Mouse (Mus musculus) gastrocnemius, postnatal 4 days (tissue): Measurements from ENCODE around the gene Muc13. TPM values are rescaled to one million over a fixed set of nuclear protein-coding genes. Genes with fewer than 3 reads are reported as not detected.

Experiments
- DNase-seq, 2 experiments: peaks; one replicate each; pipeline ENCODE4 v3.0.0; 2021 to 2022; ENCODE audit warnings: low spot score in 2 of 2, mixed read lengths in 2 of 2
- long read RNA-seq, 2 experiments: library from polyadenylated mRNA; stranded (forward); transcript quantifications; one replicate each; pipeline ENCODE4 v2.0.0; 2021
- total RNA-seq, 2 experiments: library from RNA; stranded (reverse); gene quantifications; 2 replicates each; pipeline ENCODE4 v1.2.3; 2021

Muc13 gene
- total RNA-seq: under 1 TPM; 0.10 to 0.16 TPM
- long read RNA-seq, experiment 1, partial matches to known transcripts: 1 of 1 reads
- long read RNA-seq, experiment 1, other reads (novel, unspliced or antisense): 0 of 1 reads
- long read RNA-seq, experiment 2: 0 reads

DNA sequence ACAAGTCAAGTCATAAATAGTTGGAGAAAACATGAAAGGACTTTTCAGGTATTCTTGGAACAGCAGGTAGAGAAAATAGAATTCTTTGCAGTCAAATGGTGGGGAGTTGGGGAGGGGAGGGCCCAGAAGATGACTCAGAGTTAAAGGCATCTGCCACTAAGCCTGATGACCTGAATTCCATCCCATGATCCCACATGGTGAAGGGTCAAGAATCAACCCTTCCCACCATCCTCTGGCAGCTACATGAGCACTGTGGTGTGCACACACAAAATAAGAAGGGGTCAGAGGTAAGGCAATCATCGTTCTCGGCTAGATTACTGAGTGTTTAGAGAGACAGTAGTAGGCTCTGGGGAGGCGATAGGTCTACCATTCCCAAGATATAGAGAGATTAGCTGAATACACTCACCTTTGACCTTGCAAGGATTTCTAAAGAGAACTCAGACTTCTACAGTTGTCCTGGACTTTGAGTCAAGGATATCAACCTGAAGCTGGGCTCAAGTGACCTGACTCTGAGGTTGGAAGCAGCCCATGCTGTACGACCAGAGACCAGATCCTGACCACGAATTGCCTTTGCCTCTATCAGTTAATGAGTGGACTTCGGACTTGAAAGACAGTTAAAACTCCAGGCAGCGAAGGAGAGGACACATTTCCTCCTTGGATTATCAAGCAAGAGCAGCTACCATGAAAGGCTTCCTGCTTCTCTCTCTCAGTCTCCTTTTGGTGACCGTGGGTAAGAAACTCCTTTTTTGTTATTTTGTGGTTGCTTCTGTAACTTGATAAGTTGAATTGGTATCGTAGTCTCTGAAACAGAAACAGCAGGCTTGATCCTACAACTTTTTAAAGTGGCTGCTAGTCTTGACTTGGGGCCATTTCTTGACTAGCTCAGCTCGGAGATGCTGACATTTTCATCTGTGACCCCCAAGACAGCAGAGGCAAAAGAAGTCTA is at the start of gene Muc13:
Muc13 (plus strand) TSS at position 192 of the 946 bp plus-strand sequence.
- DNase-seq: no peak

DNA sequence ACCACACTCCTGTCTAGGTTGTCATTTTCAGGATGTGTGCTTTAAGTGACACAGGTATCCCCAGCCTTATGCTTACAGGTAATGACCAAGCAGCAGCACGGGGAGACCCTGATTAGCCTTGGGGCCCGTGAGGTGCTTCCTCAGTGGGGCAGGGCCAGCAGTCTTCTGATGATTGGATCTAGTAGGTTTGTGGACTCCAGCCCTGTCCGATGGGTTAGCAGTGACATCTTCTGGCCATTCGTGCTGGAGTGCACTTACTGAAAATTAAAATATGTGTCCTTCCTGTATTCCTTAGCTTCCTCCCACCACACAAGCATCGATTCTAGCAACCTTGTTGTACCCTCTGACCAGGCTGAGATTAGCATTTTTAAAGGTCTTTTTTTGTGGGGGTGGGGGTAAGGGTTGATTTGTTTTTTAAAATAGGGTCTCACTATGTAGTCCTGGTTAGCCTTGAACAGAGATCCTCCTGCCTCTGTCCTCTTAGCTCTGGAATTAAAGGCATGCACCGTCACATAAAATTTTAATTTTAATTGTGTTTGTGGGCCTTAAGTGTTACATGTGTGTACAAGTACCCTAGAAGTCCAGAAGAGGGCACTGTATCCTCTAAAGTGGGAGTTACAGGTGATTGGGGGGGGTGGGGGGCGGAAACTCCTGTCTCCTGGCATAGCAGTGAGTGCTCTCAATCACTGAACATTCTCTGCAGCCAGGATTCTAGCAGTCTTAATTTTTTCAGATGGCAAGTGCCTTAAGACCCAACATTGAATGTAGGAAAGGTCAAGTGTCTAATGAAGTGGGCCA is 49.0 kb upstream of the Muc13 start:
- no peak for DNase-seq

DNA sequence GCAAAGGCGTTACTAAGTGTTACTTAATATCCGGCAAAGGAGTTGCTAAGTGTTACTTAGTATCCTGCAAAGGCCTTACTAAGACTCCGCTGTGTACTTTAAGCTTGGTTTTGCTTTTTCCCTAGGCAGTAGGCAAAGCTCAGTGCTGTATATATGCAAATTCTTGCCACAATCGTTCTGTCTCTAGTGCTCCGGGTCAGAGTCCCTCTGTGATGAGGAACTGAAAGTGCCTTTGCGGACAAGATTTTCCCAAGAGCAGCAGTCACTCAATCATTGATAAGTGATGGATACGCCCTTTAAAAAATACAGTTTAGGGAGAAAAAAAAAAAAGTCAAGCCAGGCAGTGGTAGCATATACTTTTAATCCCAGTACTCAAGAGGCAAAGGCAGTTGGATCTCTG is 48.4 kb upstream of the Muc13 start:
- DNase-seq: no peak

DNA sequence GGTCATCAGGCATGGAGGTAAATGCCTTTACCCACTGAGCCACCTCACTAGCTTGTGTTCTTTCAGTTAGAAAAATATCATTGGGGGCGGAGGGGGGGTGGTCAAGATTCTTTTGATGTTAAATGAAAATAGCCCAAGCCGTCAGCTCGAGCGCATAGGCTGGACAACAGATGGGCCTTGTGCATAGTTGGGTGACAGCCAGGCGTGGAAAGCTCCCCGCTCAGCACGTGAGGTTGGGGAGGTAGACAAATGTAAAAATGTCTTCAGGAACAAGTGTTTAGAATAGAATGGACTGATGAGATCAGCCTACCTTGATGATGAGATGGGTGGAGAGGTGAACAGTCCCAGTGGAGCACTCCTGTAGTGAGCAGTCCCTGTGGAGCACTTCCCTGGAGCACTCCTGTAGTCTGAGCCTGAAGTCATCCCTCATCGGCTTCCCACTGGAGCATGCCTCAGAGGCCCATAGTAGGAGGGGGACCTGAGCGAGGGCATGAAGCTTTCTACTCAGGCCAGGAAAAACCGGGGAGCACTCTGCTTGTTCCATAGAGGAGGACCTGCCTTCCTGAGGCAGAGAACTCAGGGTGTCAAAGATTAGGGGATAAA is 47.7 kb upstream of the Muc13 start:
- no peak for DNase-seq

DNA sequence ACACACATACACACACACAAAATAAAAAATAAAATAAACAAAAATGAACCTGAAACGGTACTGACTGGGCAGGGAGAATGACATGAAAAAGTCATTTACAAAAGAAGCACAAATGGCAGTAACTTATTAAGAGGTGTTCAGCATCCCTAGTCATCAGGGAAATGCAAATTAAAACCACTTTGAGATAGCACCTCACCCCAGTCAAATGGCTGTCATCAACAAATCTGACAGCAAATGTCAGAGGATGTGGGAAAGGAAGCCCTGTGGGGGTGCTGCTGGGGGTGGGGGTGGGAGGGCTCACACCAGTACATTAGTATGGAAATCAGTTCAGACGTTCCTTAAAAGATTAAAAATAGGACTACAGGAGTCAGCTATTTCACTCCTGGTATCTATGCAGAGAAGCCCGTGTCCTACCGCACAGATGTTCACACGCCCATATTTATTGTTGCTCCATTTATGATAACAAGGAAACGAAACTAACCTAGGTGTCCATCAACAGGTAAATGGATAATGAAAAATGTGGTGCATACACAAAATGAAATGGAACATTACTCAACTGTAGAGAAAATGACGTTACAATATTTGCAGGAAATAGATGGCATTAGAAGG is 46.4 kb upstream of the Muc13 start:
- no peak for DNase-seq

DNA sequence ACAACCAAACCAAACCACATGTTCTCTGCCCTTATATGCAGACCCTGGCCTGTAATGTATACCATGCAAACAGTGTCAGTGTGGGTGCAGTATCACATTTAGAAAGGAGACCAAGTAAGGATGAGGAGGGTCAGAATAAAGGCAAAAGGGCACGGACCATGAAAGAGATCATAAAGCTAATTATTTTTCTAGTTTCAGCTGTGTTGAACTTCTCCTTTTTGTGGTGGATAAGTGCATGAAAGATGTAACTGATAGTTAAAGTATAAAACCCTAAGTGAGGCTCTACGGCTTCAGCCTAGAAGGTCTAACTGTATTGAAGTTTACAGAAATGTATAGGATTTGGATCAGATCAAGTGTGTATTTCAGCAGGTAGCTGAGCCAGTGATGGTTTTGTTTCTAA is 45.8 kb upstream of the Muc13 start:
- DNase-seq: no peak

DNA sequence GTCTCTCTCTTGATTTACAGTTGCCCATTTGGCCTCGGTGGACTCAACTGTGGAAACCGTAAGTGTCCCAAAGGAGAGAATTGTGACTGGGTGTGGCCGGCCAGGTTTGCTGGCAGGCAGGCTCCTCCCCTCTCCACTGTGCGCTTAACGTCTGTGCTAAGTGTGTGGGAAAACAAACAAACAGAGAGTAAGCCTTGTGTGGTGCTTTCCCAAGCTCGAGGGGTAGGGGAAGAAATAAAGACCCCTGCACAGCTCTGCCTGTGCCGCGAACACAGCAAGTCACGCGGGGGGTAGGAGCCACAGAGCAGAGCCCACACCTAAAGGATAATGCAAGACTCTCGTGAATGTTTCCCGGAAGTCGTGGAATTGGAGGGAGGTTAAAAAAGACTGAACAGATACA is 42.7 kb upstream of the Muc13 start:
- DNase-seq: no peak

DNA sequence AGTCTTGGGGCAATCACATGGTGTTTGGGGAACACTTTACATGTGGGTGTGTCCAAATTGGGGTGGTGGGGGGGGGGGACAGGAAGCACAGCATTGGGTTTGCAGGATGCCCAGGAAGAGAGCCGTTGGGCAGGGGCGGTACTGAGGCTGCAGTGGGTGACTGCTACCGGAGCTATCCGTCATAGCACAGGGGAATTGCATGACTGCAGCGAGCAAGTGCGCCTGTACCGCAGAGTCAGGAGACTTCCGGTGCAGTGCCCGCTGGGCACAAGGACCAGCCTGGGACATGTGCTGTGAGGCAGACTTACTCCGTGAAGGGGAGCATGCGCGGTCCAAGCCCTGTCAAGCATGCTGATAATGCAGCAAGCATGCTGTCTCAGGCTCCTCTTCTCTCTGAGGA is 42.2 kb upstream of the Muc13 start:
- no peak for DNase-seq

DNA sequence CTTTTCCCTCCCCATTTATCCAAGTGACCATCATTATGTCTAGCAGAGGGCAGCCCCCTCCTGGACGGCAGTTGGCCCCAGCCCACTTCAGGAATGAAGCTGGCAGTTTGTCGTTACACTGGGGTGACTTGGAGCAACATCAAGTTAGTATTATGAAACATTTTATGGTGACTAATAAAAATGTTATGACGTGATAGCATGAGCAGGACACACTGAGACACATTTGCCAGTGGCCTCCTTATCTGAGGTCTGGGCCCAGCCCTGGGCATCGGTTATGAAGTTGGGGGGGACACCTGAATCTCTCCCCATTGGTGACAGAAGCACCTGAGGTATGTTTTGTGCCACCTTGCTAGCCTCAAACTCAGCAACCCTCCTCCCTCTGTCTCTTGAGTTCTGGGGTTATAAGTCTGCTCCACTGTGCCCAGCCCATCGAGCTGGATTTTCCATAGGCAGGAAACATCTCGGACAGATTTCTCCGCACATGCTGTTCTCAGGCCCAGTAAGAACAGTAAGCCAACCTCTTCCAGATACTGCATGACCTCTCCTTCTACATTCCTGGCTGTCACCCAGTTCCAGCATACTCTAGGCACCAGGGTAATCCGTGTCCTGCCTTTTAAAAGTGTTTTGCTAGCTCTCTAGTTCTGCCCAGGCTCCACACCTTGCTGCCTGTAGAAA is 40.8 kb upstream of the Muc13 start:
- DNase-seq: no peak

DNA sequence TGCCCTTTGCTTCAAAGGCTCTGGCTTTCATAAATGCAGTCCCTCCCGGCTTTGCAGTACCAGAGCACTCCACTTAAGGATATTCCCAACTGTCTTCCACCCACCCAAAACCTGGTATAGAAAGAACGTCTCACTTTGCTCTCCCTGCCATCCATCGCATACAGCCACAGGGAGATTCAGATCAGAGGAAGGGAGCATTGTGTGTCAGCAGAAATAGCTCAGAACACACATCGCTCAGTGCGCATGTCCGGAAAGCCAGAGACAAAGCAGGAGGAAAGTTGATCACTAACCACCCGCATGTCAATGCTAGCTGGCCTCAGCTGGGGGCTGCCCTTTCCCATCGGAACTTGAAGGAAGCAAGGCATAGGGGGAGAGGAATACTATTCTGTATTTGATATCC is 38.5 kb upstream of the Muc13 start:
- no peak for DNase-seq

DNA sequence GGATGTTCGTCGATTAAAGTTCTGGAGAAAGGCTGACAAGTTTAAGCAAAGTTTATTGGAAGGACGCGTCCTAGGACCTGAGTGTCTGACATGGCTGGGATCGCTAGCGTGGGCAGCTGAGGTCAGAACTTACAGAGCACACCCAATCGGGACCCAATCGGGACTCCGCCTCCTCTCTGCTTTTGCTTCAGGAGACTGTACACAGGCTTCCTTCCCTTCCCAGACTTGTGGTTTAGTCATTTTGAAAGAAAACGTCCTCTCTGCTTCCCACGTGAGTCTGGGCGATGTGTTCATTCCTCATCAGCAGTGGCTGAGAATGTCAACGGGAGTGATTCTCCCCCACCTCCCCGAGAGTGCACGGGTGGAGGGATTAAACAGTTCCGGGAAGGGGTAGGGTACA is 37.9 kb upstream of the Muc13 start:
- no peak for DNase-seq

DNA sequence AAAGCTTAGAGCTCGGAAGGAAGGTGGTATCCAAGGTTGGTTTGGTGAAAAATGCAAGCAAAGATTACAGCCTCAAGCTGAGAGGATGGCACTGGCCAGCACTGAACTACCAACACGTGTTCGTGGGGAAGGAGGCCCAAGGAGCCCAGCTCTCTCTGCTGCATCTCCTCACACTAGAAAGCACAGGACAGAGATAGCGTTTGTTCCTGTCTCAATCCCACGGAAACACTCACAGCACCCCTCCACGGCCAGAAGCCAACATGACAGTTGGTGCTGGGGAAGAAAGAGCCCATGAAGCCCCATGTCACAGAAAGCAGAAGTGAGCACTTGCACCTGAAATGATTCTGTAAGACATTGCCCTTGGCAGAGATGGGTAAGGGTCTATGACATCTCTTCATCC is 37.4 kb upstream of the Muc13 start:
- DNase-seq: no peak

DNA sequence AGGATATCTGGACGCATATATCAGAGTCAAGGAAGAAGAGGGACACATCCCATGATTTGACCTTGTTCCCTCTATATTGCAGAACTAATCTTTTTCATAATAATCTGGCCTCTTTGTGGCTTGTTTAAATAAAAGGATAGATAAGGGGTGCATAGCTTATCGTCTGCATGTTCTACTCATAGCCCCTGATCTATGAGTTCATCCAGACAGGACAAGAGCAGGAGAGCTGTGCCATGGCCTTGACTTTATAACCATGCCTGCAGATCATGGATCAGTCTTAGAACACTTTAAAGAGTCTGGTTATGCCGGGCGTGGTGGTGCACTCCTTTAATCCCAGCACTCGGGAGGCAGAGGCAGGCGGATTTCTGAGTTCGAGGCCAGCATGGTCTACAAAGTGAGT is 34.6 kb upstream of the Muc13 start:
- no peak for DNase-seq

DNA sequence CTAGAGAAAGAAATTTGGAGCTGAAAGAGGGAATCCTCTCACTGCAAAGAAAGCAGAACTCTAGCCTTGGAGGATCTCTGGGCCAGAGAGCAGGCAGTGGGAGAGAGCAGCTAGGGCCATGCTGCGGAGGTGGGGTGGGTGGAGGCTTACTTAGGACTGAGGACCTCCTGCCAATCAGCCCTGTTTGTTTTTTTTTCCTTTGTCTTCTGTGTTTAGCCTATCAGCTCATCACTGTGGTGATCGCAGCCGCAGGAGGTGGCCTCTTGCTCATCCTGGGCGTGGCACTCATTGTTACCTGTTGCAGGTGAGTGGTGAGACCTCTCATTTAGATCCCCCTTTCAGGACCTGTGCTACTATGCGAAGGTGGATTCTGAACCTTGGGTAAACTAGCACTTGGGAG is 33.3 kb upstream of the Muc13 start:
- no peak for DNase-seq

DNA sequence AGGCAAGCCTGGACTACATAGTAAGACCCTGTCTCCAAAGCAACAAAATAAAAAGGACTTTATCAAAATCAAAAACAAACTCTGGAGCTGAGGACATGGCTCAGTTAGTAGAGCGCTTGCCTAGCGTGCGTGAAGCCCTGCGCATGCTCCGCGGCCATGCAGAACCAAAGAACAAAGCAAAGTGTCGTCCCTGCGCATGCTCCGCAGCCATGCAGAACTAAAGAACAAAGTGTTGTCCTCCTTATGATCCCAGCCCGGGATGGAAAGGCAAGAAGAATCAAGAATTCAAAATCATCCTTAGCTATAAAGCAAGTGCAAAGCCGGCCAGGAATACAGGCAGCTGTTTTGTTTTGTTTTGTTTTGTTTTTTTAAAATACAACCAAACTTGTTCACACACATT is 32.8 kb upstream of the Muc13 start:
- no peak for DNase-seq

DNA sequence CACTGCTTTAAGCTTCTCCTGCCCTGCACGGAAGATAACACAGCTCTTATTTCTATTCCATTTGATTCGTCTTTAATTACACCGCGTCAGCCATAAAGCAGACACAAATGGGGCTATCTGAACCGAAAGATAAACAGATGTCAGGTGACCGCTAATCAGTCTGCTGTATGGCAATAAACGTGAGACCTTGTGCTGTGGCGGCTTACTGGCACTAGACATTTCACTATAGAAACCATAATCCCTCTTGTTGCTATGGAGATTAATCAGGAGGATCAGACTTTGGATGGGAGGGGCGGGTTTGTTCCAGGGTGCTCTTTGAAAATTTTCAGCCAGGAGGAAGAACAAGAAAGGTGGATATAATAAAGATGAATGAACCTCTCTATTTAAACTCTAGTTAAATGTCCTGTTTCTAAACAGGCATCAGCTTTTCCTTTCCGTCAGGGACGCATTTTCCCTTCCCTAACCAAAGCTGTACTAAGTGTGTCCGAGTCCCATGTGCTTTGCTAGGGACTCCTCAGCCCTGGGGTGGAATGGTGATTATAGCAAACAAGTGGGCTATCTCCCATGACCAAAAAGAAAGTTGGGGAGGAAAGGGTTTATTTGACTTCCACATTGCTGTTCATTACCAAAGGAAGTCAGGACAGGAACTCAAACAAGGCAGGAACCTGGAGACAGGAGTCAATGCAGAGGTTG is 29.2 kb upstream of the Muc13 start:
- no peak for DNase-seq

DNA sequence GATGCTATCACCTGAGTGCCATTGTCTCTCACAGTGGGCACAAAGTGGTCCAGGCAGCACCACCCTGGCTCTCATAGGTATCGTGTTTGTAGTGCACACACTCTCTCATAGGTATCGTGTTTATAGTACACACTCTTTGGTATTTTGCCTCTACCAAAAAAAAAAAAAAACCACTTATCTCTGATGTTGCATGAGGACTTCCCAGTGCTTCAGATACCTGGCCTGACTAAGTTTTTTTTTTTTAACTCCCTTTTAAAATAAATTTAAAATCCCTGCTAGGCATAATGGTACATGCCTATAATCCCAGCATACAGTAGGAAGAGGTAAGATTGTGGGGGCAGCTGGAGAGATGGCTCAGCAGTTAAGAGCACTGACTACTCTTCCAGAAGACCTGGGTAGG is 28.4 kb upstream of the Muc13 start:
- DNase-seq: no peak

DNA sequence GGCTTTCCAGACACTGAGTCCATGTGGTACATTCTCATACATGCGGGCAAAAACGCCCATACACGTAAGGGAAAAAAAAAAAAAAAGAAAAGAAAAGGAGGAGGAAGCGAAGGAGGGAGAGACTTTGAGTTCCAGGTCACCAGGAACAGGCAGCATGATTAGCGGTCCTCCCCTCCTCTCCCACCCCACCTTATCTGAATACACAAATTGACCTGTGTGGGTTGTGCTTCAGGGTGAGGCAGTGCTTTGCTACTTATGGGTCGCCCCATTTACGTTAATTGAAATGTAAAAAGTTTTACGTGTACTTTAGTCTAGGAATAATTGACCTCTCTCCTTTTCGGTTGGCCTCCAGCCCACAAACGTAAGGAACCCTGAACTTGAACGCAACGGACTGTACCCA is 27.5 kb upstream of the Muc13 start:
- DNase-seq: no peak

DNA sequence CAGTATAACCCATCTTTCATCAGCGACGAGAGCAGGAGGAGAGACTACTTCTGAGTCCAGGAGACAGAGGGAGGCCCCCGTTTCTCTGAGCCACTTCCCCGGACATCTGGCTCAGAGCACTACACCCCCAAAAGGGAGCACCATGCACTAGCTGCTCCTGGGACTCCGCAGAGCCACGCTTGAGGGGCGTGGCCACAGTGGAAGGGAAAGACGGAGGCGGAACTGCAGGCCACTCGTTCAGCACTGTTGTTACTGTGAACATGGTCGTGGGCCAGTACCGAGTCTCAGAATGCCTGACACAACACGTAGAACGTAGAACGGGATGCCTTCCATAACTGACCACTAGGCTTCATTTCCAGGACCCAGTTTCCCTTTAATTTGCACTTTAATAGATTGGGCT is 27.1 kb upstream of the Muc13 start:
- no peak for DNase-seq
